Mouse (Mus musculus) Patski (cell line): Measurements from ENCODE around the gene Kcnj2. TPM values are rescaled to one million over a fixed set of nuclear protein-coding genes. Genes with fewer than 3 reads are reported as not detected.

Source experiments
- ATAC-seq: fragments of 100-300 bp; one replicate; pipeline ENCODE4 v1.8.0; 2021
- CTCF ChIA-PET: fragments of 350-600 bp; sonication (Branson Sonifier 250); formaldehyde crosslinking; loops from one replicate; lab custom pipeline; 2022; ENCODE audit warnings: inconsistent platforms; lab: Charles Lee
- POLR2A ChIA-PET: fragments of 350-600 bp; sonication (Branson Sonifier 250); formaldehyde crosslinking; loops from one replicate; lab custom pipeline; 2022; ENCODE audit warnings: antibody characterized with exemption, inconsistent platforms; lab: Charles Lee
- DNase-seq: peaks from one replicate; pipeline ENCODE4 v3.0.0-alpha.2; 2011; ENCODE audit warnings: low read depth, low spot score
- H3K27me3 ChIP-seq: fragments of 371-371 bp; one replicate; pipeline ENCODE4 v1.5.1; 2021
- CTCF ChIP-seq: fragments of 100-300 bp; IDR thresholded peaks from one replicate; pipeline ENCODE4 v1.5.1; 2021
- in situ Hi-C: fragments of 300-500 bp; cut with MboI; formaldehyde crosslinking; loops from 3 replicates; pipeline ENCODE4 v1.11.1; 2018; ENCODE audit warnings: low pct_unique_long_range_greater_than_20kb, mixed read lengths
- polyA plus RNA-seq: library from polyadenylated mRNA; unstranded; gene quantifications from one replicate; pipeline ENCODE4 v1.2.3, GENCODE M21; 2021

The Kcnj2 gene
- polyA plus RNA-seq: 1.3 TPM

DNA sequence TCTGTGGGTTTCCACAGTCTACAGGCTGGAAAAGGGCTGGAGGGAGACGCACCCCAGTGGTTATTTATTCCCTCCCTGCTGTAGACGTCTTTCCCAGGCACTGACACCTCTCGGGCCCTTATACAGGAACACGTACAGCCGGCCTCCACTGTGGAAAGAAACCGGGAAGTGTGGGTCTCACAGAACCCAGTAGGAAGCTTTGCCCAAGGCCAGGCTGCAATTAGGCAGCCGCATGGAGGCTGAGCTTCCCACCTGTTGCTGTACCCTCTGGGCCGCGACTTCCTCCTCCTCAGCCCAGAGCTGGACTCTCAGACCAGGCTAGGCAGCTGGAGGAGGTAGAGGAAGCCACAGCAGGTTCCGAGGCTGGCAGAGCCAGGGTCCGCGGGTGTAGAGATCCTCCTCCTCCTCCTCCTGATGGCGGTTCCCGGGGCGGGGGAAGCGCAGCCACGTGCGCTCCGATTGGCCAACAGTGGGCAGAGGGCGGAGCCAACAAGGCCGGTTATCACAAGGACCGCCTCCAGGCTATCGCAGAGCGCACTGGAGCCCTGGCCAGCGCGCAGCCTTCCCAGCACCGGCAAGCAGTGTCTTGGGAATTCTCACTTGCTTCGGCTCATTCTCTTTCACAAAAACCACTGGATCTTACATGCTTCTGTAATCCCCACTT is at the start of gene Kcnj2:
Gene Kcnj2 (plus strand): TSS at position 530 of the 664 bp plus-strand sequence.
- ChIA-PET CTCF (interaction anchor here (0.7 to 2.8 kb wide), 8 partner anchors 8 to 581 kb away, joined by 3 to 15 read pairs (median 4); no protein-coding TSS in a partner anchor), POLR2A (no interaction called here)
- DNase-seq (no peak), ATAC-seq (peak; percentile 99)
- in situ Hi-C loops: loop anchor here (5.0 to 10.0 kb wide), 2 partner anchors 382 to 701 kb away; no protein-coding TSS in a partner anchor
- no peak for TF ChIP-seq CTCF
- H3K27me3 ChIP-seq: no peaks in the 10 kb centered on the region

DNA sequence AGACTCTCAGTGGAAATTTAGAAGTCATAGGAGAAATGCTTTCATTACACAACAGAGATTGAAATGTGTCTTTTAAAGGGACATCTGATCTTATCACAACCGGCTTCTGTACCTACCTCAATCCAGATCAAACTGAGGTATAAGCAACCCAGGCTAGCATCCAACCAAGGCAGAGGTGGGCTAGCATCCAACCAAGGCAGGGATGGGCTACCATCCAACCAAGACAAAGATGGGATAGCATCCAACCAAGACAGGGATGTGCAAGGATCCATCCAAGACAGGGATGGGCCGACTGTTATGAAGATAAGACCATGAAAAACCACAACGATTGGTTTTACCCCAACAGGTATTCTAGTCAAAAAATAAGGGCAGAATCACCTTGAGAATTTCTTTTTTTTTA is 49.8 kb upstream of the Kcnj2 start:
- ChIA-PET CTCF (no interaction called here), POLR2A (no interaction called here)
- ATAC-seq (no peak), DNase-seq (no peak)
- in situ Hi-C loops: no loop called here
- TF ChIP-seq CTCF: no peak
- H3K27me3 ChIP-seq: no peaks in the 10 kb centered on the region

DNA sequence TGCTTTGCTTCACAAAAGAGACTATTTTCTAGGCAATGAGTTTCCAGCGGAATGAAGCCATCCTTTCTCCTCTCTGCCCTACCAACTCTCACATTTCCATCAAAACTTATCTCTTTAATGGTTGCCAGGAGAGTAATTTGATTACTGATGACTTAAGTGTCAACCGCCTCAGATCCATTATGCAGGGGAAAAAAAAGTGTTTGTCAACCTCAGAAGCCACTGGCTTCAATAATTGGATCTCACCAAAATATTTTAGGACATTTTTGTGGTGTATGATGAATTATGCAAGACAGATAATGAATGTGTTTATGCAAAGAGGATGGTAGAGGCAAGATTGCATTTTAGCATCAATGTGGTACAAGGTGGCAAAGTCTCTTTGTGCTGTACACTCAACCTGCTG is 45.8 kb upstream of the Kcnj2 start:
- DNase-seq: no peak
- in situ Hi-C loops: no loop called here
- ChIA-PET CTCF (no interaction called here), POLR2A (no interaction called here)
- no peak for TF ChIP-seq CTCF
- ATAC-seq: no peak
- H3K27me3 ChIP-seq: no peaks in the 10 kb centered on the region

DNA sequence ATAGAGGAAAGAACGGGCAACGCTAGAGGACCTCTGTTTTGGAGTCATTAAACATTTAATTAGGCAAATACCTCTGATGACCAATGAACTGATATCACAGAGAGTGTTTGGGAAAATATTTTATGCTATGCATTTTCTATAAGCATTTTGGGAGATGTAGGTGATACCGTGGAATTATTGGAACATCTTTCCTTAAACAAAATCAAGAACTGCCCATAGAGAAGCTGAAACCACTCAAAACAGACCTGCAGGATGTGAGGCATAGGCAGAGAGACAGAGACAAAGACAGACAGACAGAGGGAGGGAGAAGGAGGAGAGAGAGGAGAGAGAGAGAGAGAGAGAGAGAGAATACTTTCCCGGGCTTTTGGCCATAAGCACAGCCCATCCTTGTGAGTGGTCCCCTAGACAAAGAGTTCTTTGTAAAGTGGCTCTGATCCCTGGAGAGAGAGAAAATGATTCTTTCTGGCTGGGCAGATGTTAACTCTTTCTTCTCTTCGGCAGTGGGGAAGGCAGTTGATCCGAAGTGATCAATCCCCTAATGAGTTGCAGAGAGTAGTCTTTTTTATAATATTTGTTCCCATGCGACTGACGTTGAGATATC is 43.2 kb upstream of the Kcnj2 start:
- in situ Hi-C loops: no loop called here

DNA sequence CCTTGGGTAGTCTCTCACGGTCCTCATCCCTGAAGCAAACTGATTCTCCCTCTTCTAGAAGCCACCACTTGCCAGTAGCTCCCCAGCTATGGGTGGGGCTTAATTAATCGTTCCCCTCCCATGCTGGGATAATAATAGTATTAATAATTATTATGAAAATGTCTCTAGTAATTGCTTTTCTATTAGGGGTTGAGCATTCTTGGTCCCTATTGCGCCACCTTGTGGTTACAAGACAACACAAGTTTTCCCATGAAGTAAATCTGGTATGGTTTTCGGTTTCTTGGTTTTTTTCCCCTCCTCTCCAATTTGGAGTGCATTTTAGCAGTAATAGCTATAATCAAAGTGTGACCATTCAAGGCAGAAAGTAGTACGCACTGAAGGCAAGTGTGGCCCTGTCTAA is 23.8 kb upstream of the Kcnj2 start:
- TF ChIP-seq CTCF: peak; percentile 63
- no peak for DNase-seq
- in situ Hi-C loops: loop anchor here (5.0 kb wide), 1 partner anchor 470 kb away; no protein-coding TSS in a partner anchor

More for the DNA sequence above, 43.2 kb upstream of the Kcnj2 start:
- H3K27me3 ChIP-seq: no peaks in the 10 kb centered on the region
- CTCF ChIA-PET: no interaction called here
- no peak for TF ChIP-seq CTCF
- POLR2A ChIA-PET: no interaction called here
- no peak for ATAC-seq
- no peak for DNase-seq

DNA sequence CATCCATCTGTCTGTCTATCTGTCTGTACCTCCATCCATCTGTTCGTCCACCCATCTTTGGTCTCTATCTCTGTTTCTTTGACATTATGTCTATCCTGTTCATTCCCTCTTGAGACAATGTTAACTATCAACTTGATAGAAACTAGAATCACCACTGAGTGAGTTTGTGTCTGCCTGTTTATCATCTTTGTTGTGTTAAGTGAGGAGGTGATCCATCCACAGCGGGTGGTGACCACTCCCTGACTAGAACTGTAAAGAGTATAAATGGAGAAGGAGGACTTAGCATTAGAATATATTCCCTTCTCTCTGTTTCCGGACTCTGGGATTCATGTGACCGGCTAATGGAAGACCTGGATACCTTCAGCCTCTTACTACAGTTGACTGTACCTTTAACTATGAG is 22.7 kb upstream of the Kcnj2 start:
- in situ Hi-C loops: loop anchor here (5.0 kb wide), 1 partner anchor 471 kb away; no protein-coding TSS in a partner anchor
- no peaks in the 10 kb centered on the region for H3K27me3 ChIP-seq
- ChIA-PET CTCF (interaction anchor here (1.1 kb wide), 1 partner anchor 10 kb away, joined by 3 read pairs; no protein-coding TSS in a partner anchor), POLR2A (no interaction called here)
- no peak for TF ChIP-seq CTCF
- no peak for ATAC-seq
- no peak for DNase-seq

More for the DNA sequence above, 23.8 kb upstream of the Kcnj2 start:
- ChIA-PET CTCF (interaction anchor here (0.7 to 1.5 kb wide), 3 partner anchors 11 to 508 kb away, joined by 3 to 7 read pairs (median 3); no protein-coding TSS in a partner anchor), POLR2A (interaction anchor here (0.6 kb wide), 1 partner anchor 37 kb away, joined by 7 read pairs; no protein-coding TSS in a partner anchor)
- no peaks in the 10 kb centered on the region for H3K27me3 ChIP-seq
- ATAC-seq: no peak

DNA sequence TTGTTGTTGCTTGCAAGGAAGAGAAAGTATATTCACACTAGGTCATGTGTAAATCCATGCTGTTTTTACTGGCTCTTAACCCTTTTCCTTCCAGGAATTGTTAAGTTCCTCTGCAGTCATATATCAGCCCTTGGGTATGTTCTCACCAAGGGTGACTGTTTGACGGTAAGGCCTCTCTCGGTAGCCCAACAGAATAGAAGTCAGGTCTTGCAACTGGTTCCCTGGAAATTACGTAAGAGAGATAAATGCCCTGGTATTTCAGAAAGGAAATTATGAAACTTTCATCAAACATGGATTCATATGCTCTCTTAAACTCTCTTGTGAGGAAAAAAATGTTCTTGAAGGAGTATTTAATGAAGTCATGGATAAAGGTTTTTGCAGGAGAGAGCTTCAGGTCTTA is 11.7 kb upstream of the Kcnj2 start:
- CTCF ChIA-PET: interaction anchor here (1.3 to 2.3 kb wide), 4 partner anchors 10 to 516 kb away, joined by 4 to 12 read pairs (median 6); partner anchors contain the start of gene Kcnj2
- POLR2A ChIA-PET: no interaction called here
- no peaks in the 10 kb centered on the region for H3K27me3 ChIP-seq
- ATAC-seq (no peak), DNase-seq (no peak)
- no peak for TF ChIP-seq CTCF
- in situ Hi-C loops: no loop called here

DNA sequence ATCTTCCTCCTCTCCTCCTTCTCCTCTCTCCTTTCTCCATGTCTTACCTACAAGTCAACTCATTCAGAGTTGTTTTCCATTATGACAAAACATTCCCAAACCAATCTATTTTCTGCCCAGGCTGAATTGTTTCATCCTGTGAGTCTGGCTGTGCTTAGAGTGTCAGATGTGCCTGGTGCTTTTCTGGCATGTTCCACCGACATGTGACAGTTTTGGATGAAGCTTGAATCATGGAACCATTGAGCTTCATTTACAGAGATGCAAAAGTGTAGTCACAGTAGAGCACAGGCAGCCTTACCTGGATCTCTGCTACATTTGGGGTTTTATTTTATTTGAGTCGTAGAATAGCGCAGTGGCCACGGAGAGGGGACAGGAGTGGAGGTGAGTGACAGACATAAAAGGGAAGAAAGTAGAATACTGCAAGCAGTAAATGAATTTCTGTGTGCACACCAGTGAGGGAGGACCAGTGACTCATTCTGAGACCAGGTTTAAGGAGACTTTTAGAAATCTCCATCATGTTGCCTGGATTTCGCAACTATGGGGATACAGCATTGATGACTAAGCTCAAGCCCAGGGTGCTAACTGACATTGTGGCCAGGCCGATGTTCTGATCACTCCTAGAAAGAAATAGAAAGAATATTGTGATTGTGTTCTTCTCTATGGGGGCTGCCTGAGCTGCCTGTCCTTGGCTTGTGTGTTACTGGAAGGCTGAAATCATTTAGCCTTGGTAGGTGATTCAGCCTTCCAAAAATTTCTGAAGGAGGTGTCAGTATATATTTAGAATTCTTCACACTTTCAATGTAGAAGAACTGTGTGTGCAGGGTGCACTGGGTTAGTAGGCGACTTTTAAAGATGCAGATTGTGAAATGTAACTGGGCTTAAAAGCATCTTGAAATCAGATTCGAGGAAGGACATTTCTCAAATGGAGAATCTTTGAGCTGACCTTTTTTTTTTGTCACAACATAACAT is 10.8 kb upstream of the Kcnj2 start:
- POLR2A ChIA-PET: no interaction called here
- peak; percentile 93 for ATAC-seq
- no peaks in the 10 kb centered on the region for H3K27me3 ChIP-seq

DNA sequence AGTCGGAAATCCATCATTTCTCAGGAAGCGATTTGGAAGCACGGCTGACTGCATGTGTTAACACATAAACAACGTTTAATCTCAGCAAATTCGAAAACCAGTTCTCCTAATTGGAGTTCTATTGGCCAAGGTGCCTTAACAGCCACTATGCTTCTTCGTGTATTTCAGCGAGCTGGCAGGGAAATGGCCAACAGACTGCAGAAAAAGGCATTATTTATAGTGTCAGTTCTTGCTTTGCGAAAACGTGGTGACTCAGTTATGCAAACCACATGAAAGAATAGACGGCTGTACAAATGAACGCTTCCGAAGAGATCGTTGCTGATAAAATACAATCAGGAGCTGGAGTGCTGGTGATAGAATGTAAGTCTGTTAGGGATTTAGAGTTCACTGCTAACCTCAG is 9.9 kb upstream of the Kcnj2 start:
- TF ChIP-seq CTCF: no peak
- ChIA-PET POLR2A (no interaction called here), CTCF (interaction anchor here (1.7 to 2.3 kb wide), 2 partner anchors 9 to 483 kb away, joined by 6 to 12 read pairs; partner anchors contain the start of gene Kcnj2)
- ATAC-seq (no peak), DNase-seq (no peak)
- H3K27me3 ChIP-seq: no peaks in the 10 kb centered on the region
- in situ Hi-C loops: loop anchor here (5.0 kb wide), 1 partner anchor 514 kb away; no protein-coding TSS in a partner anchor

More for the DNA sequence above, 10.8 kb upstream of the Kcnj2 start:
- CTCF ChIA-PET: interaction anchor here (1.3 to 2.3 kb wide), 3 partner anchors 10 to 517 kb away, joined by 6 to 12 read pairs (median 6); partner anchors contain the start of gene Kcnj2
- no peak for DNase-seq
- no peak for TF ChIP-seq CTCF
- in situ Hi-C loops: loop anchor here (5.0 kb wide), 1 partner anchor 513 kb away; no protein-coding TSS in a partner anchor

DNA sequence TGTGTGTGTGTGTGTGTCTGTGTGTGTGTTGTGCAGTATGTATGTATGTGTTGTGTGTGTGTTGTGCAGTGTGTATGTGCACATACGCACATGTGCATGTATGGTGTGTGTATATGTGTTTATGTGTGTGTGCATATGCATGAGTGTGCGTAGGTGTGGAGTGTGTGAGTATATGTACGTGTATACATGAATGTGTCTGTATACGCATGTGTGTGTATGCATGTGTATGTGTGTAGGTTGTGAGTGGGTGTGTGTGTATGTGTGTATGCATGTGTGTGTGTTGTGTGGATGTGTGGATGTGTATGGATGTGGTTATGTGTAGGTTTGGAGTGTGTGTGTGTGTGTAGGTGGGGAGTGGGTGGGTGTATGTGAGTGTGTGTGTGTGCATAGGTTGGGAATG is 8.5 kb upstream of the Kcnj2 start:
- ChIA-PET POLR2A (no interaction called here), CTCF (no interaction called here)
- in situ Hi-C loops: loop anchor here (5.0 kb wide), 1 partner anchor 515 kb away; no protein-coding TSS in a partner anchor
- DNase-seq (no peak), ATAC-seq (no peak)
- H3K27me3 ChIP-seq: no peaks in the 10 kb centered on the region
- no peak for TF ChIP-seq CTCF
